8 mouse cellular contexts compared by ENCODE assay signal in the genomic region with DNA sequence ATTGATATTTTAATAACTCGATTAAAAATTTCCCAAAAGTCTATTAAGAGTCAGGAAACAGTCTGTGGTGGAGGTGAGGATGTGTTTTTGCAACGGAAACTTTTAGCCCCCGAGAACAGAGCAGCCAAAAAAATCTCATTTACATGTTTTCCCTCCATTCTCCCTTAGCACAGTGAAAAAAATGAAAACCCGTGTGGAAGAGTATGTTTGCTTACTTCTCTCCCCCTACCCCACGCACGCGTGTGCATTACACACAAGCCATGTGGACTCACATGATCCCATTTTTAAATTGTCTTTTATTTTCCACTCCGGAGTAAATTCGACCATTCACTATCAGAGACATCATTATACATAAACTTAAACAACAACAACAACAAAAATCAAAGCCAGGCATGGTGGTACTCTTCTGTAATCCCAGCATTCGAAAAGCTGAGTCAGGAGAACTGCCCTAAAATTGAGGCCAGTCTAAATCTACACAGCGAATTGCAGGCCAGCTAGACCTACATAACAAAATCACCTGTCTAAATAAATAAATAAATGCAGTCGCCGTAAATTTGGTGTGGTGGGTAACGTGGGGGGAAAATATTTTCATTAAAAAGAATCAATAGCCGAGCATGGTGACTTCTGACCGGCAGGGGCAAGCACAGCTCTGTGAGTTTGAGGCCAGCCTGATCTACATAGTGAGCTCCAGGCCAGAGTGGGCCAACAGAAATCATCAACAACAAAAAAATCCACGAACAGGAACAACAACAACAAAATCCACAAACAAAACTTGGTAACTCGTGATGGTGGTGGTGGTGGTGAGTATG. TPM values are rescaled to one million over a fixed set of nuclear protein-coding genes. Genes with fewer than 3 reads are reported as not detected.
DNase-seq lines count a peak whose midpoint lies in the region; ATAC-seq and TF ChIP-seq lines count a peak whose summit lies in the region.

No protein-coding gene starts in this region.

- 57% methylated on average over 18 of the region's 18 CpGs for WGBS in forebrain, embryonic 16.5 days

- peak overlapping the region; percentile 93 for H3K9ac ChIP-seq in forebrain, embryonic 16.5 days (replicated peaks; ENCODE audit: low read depth, low read length)

- peak overlapping the region; percentile 49 for H3K4me2 ChIP-seq in forebrain, embryonic 16.5 days (ENCODE audit: low read length)

- TF ChIP-seq POLR2A in bone marrow macrophage, adult 2 months (IDR thresholded peaks at IDR 0.05; ENCODE audit: borderline replicate concordance, low read depth, low read length) = no peak

- DNase-seq in layer of hippocampus, adult 2 months (ENCODE audit: low spot score in 2 of 2) = no peak
- no peak for DNase-seq in layer of hippocampus, adult 11-12 months (ENCODE audit: low spot score)
- peak; percentile 35 for DNase-seq in lung, postnatal 36 days
- DNase-seq in right cerebral cortex, postnatal 36 days (ENCODE audit: low spot score in 2 of 2) = no peak
- no peak for DNase-seq in spleen, adult 18-20 months
- no peak for DNase-seq in kidney, adult 11 months

- peak; percentile 10 for ATAC-seq in forebrain, embryonic 16.5 days

- no peaks in the 10 kb centered on the region for H3K9me3 ChIP-seq in forebrain, embryonic 16.5 days (ENCODE audit: control insufficient read depth, low read length)

- peaks cover 37% of the 10 kb centered on the region for H3K4me1 ChIP-seq in bone marrow macrophage, adult 2 months (ENCODE audit: control insufficient read depth, insufficient read depth, low read length)
- H3K4me1 ChIP-seq in forebrain, embryonic 16.5 days (replicated peaks; ENCODE audit: control insufficient read depth, insufficient read depth, low read length) = peaks cover 10% of the 10 kb centered on the region

- no peaks in the 10 kb centered on the region for H3K36me3 ChIP-seq in forebrain, embryonic 16.5 days (ENCODE audit: control insufficient read depth, insufficient read depth)

- peak; percentile 36 for TF ChIP-seq CTCF in layer of hippocampus, adult 2 months (conservative IDR thresholded peaks at IDR 0.05)
- no peak for TF ChIP-seq CTCF in bone marrow macrophage, adult 2 months (IDR thresholded peaks at IDR 0.05; ENCODE audit: low read depth, low read length)

- no peaks in the 10 kb centered on the region for H3K27me3 ChIP-seq in forebrain, embryonic 16.5 days (replicated peaks; ENCODE audit: control insufficient read depth, insufficient read depth, low read length)

- peak overlapping the region; percentile 99 for H3K27ac ChIP-seq in layer of hippocampus, adult 2 months
- H3K27ac ChIP-seq in bone marrow macrophage, adult 2 months (ENCODE audit: insufficient read depth, low read depth, low read length) = peak overlapping the region; percentile 90
- H3K27ac ChIP-seq in forebrain, embryonic 16.5 days (ENCODE audit: low read length) = peak overlapping the region; percentile 89

- H3K4me3 ChIP-seq in layer of hippocampus, adult 2 months = peak overlapping the region; percentile 97
- peak overlapping the region; percentile 58 for H3K4me3 ChIP-seq in bone marrow macrophage, adult 2 months (ENCODE audit: insufficient read depth, low read length)
- H3K4me3 ChIP-seq in forebrain, embryonic 16.5 days (replicated peaks; ENCODE audit: low read length) = peak overlapping the region; percentile 93

RNA-seq across cellular contexts. Expression of gene Nfat5, which starts 0.9 kb away (rescaled TPM):
- 10 to 100 TPM; 57.4 to 69.3 TPM for total RNA-seq in layer of hippocampus, adult 2 months (2021)
- polyA plus RNA-seq in bone marrow macrophage, adult 2 months (2012; ENCODE audit: insufficient read depth, insufficient read length, missing spikeins) = 45.9 and 54.7 TPM in 2 replicates
- 8.5 and 11.8 TPM in 2 replicates for polyA plus RNA-seq in forebrain, embryonic 16.5 days (2015; fragmentation: Nextera tagmentation; extraction: Ambion mirVana)
